ENCODE assay signal across 26 mouse cellular contexts in genomic region chr12:57340111-57340510, GRCm38 (mm10).
DNase-seq lines count a peak whose midpoint lies in the region; ATAC-seq lines count a peak whose summit lies in the region.
"Had no signal": no experiment of that assay in that cellular context is flagged by ENCODE, and none has a peak within 500 bp of the region (broad histone marks: within the 10 kb centered on the region; RNA-seq: fewer than 3 reads in every experiment).

No protein-coding gene starts in this region.

- H3K27ac ChIP-seq in hindbrain, embryonic 16.5 days (ENCODE audit: low read depth, low read length), result no peak overlapping the region

- no peak overlapping the region for H3K4me2 ChIP-seq in hindbrain, embryonic 16.5 days (ENCODE audit: low read length)

- no peak overlapping the region for H3K9ac ChIP-seq in hindbrain, embryonic 16.5 days (ENCODE audit: low read depth, low read length)

- no peak overlapping the region for H3K4me3 ChIP-seq in hindbrain, embryonic 16.5 days (ENCODE audit: low read length)

- no peaks in the 10 kb centered on the region for H3K27me3 ChIP-seq in hindbrain, embryonic 16.5 days (replicated peaks; ENCODE audit: control insufficient read depth, insufficient read depth, low read length)
- H3K27me3 ChIP-seq: CH12.LX, Patski had no signal

- H3K4me1 ChIP-seq in hindbrain, embryonic 16.5 days (ENCODE audit: control insufficient read depth, insufficient read depth, low read depth, low read length), result no peaks in the 10 kb centered on the region

- H3K36me3 ChIP-seq in hindbrain, embryonic 16.5 days (ENCODE audit: control insufficient read depth, insufficient read depth, low read length), result no peaks in the 10 kb centered on the region

- ATAC-seq in hindbrain, embryonic 16.5 days, result no peak
- ATAC-seq: activated CD4-positive, CD25-positive, alpha-beta regulatory T cell, adult 4 months; CD4-positive, CD25-positive, alpha-beta regulatory T cell, adult 4 months; Patski had no signal

- peaks cover 2% of the 10 kb centered on the region; the same call in 1 of the 2 replicates for H3K9me3 ChIP-seq in hindbrain, embryonic 16.5 days (ENCODE audit: control insufficient read depth, low read length)
- H3K9me3 ChIP-seq: G1E had no signal

- WGBS in hindbrain, embryonic 16.5 days, result 90% methylated on average over 2 of the region's 2 CpGs

- DNase-seq in 3134 (ENCODE audit: extremely low read depth, insufficient read length, low spot score), result peak; percentile 3
- DNase-seq in 3T3-L1 (ENCODE audit: low read depth, low spot score), result peak; percentile 67
- DNase-seq in 416B (ENCODE audit: low read depth), result peak; percentile 61
- peak; percentile 31 for DNase-seq in NIH3T3 (ENCODE audit: low read depth)
- no peak for DNase-seq in lung, adult 18-20 months
- no peak for DNase-seq in adrenal gland, postnatal 14 days
- DNase-seq in lung, postnatal 14 days, result no peak
- DNase-seq: adrenal gland, adult 2 months; adrenal gland, adult 8-10 months; adrenal gland, postnatal 10 days; adrenal gland, postnatal 25 days; adrenal gland, postnatal 36 days; B cell, adult 2 months; cerebellum, adult 11 months; cerebellum, adult 11-12 months; cerebellum, adult 18-20 months; cerebellum, adult 2 months; cerebellum, adult 8-10 months; cerebellum, adult 9-10 months; cerebellum, adult 9-11 months had no signal

Comparison
In these comparisons a context has a peak if more than half of its experiments do, and no peak if none do; other contexts are left out.
1. DNase-seq: peak in 3134 (single experiment), 3T3-L1 (single experiment), 416B (single experiment) and NIH3T3 (single experiment); none in lung, adult 18-20 months (0 of 2), adrenal gland, postnatal 14 days (single experiment) and lung, postnatal 14 days (single experiment).